Mouse (Mus musculus) liver, embryonic 14.5 days (tissue): ENCODE data around the gene Tep1. TPM values are rescaled to one million over a fixed set of nuclear protein-coding genes. Genes with fewer than 3 reads are reported as not detected.
"Not testable (repeated sequence)": the region's sequence is repeated elsewhere in the genome, so short reads cannot be mapped to it uniquely, and the experiment has no call there.

ENCODE experiments used
- ATAC-seq: fragments of 200-750 bp; cut with Nextera tagmentation; 2 replicates; pipeline ENCODE4 v1.8.0; 2017; ENCODE audit warnings: moderate number of reproducible peaks, mild to moderate bottlenecking, moderate library complexity; ENCODE audit not compliant: insufficient read depth
- DNase-seq, 3 experiments: peaks; one replicate each; pipeline ENCODE4 v3.0.0-alpha.2; 2012 to 2013; ENCODE audit warnings: low read depth in 3 of 3, low spot score in 3 of 3
- H3K27ac ChIP-seq: fragments of 300-500 bp; sonication (generic); 2 replicates; pipeline ENCODE4 v1.5.1; 2014; ENCODE audit warnings: moderate library complexity, mild to moderate bottlenecking, control low read depth, inconsistent platforms
- H3K27me3 ChIP-seq: fragments of 300-500 bp; sonication (generic); 2 replicates; pipeline ENCODE4 v1.6.1; 2014; ENCODE audit warnings: mild to moderate bottlenecking, low read length, moderate library complexity; ENCODE audit not compliant: control insufficient read depth, insufficient read depth
- H3K36me3 ChIP-seq: fragments of 300-500 bp; sonication (generic); replicated peaks from 2 replicates; pipeline ENCODE4 v1.6.1; 2014; ENCODE audit warnings: low read depth; ENCODE audit not compliant: control insufficient read depth, insufficient read depth
- H3K4me1 ChIP-seq, 2 experiments: fragments of 200-500 bp in 1 of 2; fragments of 300-500 bp in 1 of 2; sonication (generic) in 1 of 2; replicated peaks; 2 replicates each; pipeline ENCODE4 v1.6.1; 2012 to 2014; ENCODE audit warnings: antibody characterized with exemption in 1 of 2, inconsistent platforms in 1 of 2, low read length in 1 of 2; ENCODE audit not compliant: control insufficient read depth in 2 of 2, insufficient read depth in 2 of 2
- H3K4me2 ChIP-seq: fragments of 300-500 bp; sonication (generic); 2 replicates; pipeline ENCODE4 v1.6.1; 2014; ENCODE audit warnings: low read depth, mild to moderate bottlenecking, control low read depth, moderate library complexity
- H3K4me3 ChIP-seq, 2 experiments: fragments of 200-500 bp in 1 of 2; fragments of 300-500 bp in 1 of 2; sonication (generic) in 1 of 2; 2 replicates each; pipeline ENCODE4 v1.5.1; 2012 to 2014; ENCODE audit warnings: low read depth in 2 of 2, low read length in 2 of 2, mild to moderate bottlenecking in 2 of 2, control low read depth in 1 of 2, inconsistent platforms in 1 of 2, moderate library complexity in 1 of 2; ENCODE audit not compliant: insufficient read depth in 1 of 2
- H3K9ac ChIP-seq: fragments of 300-500 bp; sonication (generic); replicated peaks from 2 replicates; pipeline ENCODE4 v1.6.1; 2014; ENCODE audit warnings: mild to moderate bottlenecking, control low read depth, moderate library complexity
- H3K9me3 ChIP-seq: fragments of 300-500 bp; sonication (generic); 2 replicates; pipeline ENCODE4 v1.6.1; 2016; ENCODE audit warnings: low read length, mixed read lengths; ENCODE audit not compliant: control insufficient read depth
- CTCF ChIP-seq: IDR thresholded peaks from 2 replicates; pipeline ENCODE4 v1.5.1; 2016; ENCODE audit warnings: antibody characterized with exemption, low read depth, control low read depth
- EP300 ChIP-seq: IDR thresholded peaks from 2 replicates; pipeline ENCODE4 v1.6.1; 2016; ENCODE audit warnings: antibody characterized with exemption, low read depth
- WGBS: fragments of 180-500 bp; shearing (Covaris S2); extraction: QIAGEN DNeasy Blood & Tissue Kit; methylation state at CpG from one replicate; pipeline ENCODE4 v1.1.7; 2014; ENCODE audit not compliant: insufficient replicate concordance; 5-methylcytosine and 5-hydroxymethylcytosine counted together
- polyA plus RNA-seq, 2 experiments: library from polyadenylated mRNA; depleted of rRNA in 1 of 2; stranded (reverse) in 1 of 2; unstranded in 1 of 2; fragments of >200 nt; fragmentation: Nextera tagmentation in 1 of 2; extraction: Ambion mirVana in 1 of 2; gene quantifications; 2 replicates each; pipeline versions ENCODE4 v1.2.1 to v1.2.3; 2012 to 2014

Tep1 gene
- polyA plus RNA-seq, 2 experiments: 2.2 to 3.0 TPM

- Histone ChIP-seq H3K9me3 (no peaks in the 10 kb centered on the region), H3K36me3 (peaks cover 18% of the 10 kb centered on the region), H3K4me3 (no peak overlapping the region), H3K4me1 (0 out of 4 replicates have a peak, but pooled peaks cover 0 to 2% of the 10 kb centered on the region in 2 experiments), H3K9ac (no peak overlapping the region), H3K27me3 (no peaks in the 10 kb centered on the region), H3K4me2 (no peak overlapping the region), H3K27ac (no peak overlapping the region)
- ATAC-seq (no peak), DNase-seq (no peak)
- TF ChIP-seq CTCF (no peak), EP300 (no peak)
- WGBS: 49% methylated on average over 9 of the region's 9 CpGs
Observed at GRCm38 (mm10) chr14:50824219-50824618, 46.1 kb downstream of the Tep1 start.

GRCm38 (mm10) chr14:50823240-50823639 is 47.1 kb downstream of the Tep1 start:
- no peak for TF ChIP-seq EP300
- TF ChIP-seq CTCF: peak; percentile 24; the same call in 1 of the 2 replicates
- Histone ChIP-seq H3K9ac (no peak overlapping the region), H3K4me3 (no peak overlapping the region), H3K9me3 (no peaks in the 10 kb centered on the region), H3K27ac (no peak overlapping the region), H3K36me3 (peaks cover 23% of the 10 kb centered on the region), H3K4me2 (no peak overlapping the region), H3K27me3 (no peaks in the 10 kb centered on the region), H3K4me1 (0 out of 4 replicates have a peak, but pooled peaks cover 0 to 2% of the 10 kb centered on the region in 2 experiments)
- 70% methylated on average over 2 of the region's 2 CpGs for WGBS
- DNase-seq (no peak), ATAC-seq (no peak)

DNA sequence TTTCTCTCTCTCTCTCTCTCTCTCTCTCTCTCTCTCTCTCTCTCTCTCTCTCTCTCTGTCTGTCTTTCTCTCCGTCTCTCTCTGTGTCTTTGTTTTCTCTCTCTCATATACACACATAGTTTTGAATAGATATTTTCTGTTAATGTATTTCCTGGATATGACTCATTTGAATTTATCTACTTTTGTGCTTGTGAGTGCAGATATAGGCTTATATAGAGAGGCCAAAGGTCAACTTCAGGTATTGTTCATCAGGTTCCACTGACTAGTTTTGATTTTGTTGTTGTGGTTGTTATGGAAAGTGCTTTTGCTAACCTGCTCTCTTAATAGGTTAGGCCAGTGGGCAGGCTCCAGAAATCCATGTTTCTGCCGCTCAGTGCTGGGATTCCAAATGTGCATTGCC is 57.3 kb downstream of the Tep1 start:
- Histone ChIP-seq H3K4me3 (no peak overlapping the region), H3K27me3 (no peaks in the 10 kb centered on the region), H3K4me1 (peaks cover 2 to 4% of the 10 kb centered on the region in 2 experiments; a peak in 1 of 4 replicates), H3K9ac (no peak overlapping the region), H3K27ac (no peak overlapping the region), H3K9me3 (no peaks in the 10 kb centered on the region), H3K4me2 (no peak overlapping the region), H3K36me3 (peaks cover 47% of the 10 kb centered on the region)
- TF ChIP-seq CTCF: no peak
- WGBS: 73% methylated on average over 2 of the region's 2 CpGs
- ATAC-seq: no peak
- no peak for DNase-seq

DNA sequence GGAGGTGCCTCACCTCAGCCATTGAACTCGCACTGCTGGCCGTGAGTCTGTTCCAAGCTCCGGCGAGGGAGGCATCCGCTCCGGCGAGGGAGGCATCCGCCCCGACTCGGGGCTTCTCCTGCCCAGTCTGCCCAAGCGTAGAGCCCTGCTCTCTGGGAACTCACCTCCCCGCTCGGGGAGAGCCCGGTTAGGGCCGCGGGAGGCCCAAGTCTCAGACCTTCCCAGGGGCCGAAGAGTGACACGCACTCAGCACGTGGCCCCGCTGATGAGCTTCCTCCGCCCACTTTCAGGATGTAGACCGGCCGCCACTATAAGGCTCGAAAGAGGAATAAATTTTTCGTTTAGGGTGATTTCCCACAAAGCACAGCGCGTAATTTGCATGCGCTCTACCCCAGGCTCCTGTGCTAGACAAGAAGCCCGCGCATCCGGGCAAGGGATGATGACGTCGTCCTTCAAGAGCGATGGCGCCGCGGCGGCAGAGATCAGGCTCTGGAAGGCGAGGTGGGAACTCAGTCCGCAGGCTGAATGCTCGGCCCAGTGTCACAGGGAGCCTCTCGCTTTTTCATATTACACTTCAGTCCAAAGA is 62.8 kb downstream of the Tep1 start, which contains the start of the genes Ccnb1ip1 and Parp2:
Gene Ccnb1ip1, minus strand, starts transcription at position 246 of the 586 bp plus-strand sequence.
Gene Parp2, plus strand, starts transcription at position 355 of the 586 bp plus-strand sequence.
- Histone ChIP-seq H3K27me3 (no peaks in the 10 kb centered on the region), H3K4me1 (peaks cover 6 to 8% of the 10 kb centered on the region in 2 experiments), H3K9ac (peak within 1 kb of the TSS; percentile 83), H3K9me3 (no peaks in the 10 kb centered on the region), H3K27ac (peak within 1 kb of the TSS; percentile 74), H3K4me2 (peak within 1 kb of the TSS; percentile 80), H3K4me3 (peak within 1 kb of the TSS; percentile 67 to 69), H3K36me3 (peaks cover 12% of the 10 kb centered on the region)
- DNase-seq (peak; percentile 94 to 95 (median 94)), ATAC-seq (peak; percentile 99)
- under 1% methylated on average over 41 of the region's 42 CpGs for WGBS
- peak; percentile 48 for TF ChIP-seq EP300
- 0 out of 2 replicates have a peak, but pooled peaks have one; percentile 3 for TF ChIP-seq CTCF

- H3K27ac ChIP-seq: peak overlapping the region; percentile 74
- not testable (repeated sequence) for ATAC-seq, H3K4me1 ChIP-seq, DNase-seq, H3K36me3 ChIP-seq, H3K9me3 ChIP-seq, H3K27me3 ChIP-seq
- peak overlapping the region in 1 of 2 experiments; percentile 69; a peak in 1 of 4 replicates for H3K4me3 ChIP-seq
- peak overlapping the region; percentile 83 for H3K9ac ChIP-seq
- WGBS: 77% methylated on average over 5 of the region's 5 CpGs
- H3K4me2 ChIP-seq: peak overlapping the region; percentile 80
Observed at GRCm38 (mm10) chr14:50806469-50806868, 63.9 kb downstream of the Tep1 start.
